Mouse (Mus musculus) forebrain, embryonic 10.5 days (tissue): ENCODE measurements around the gene Atp6v1g2. TPM values are rescaled to one million over a fixed set of nuclear protein-coding genes. Genes with fewer than 3 reads are reported as not detected.

Source experiments
- DNase-seq: peaks from one replicate; pipeline ENCODE4 v3.0.0-alpha.2; 2017; ENCODE audit warnings: low spot score; ENCODE audit errors: extremely low spot score
- H3K27ac ChIP-seq: fragments of 300-500 bp; sonication (generic); 2 replicates; pipeline ENCODE4 v1.5.1; 2016; ENCODE audit warnings: mild to moderate bottlenecking
- H3K27me3 ChIP-seq: fragments of 300-500 bp; sonication (generic); 2 replicates; pipeline ENCODE4 v1.6.1; 2016; ENCODE audit warnings: mild to moderate bottlenecking; ENCODE audit not compliant: poor library complexity, severe bottlenecking
- H3K36me3 ChIP-seq: fragments of 300-500 bp; sonication (generic); replicated peaks from 2 replicates; pipeline ENCODE4 v1.6.1; 2016; ENCODE audit warnings: mild to moderate bottlenecking, moderate library complexity
- H3K4me1 ChIP-seq: fragments of 300-500 bp; sonication (generic); 2 replicates; pipeline ENCODE4 v1.6.1; 2016
- H3K4me3 ChIP-seq: fragments of 300-500 bp; sonication (generic); 2 replicates; pipeline ENCODE4 v1.5.1; 2016; ENCODE audit warnings: mild to moderate bottlenecking, moderate library complexity
- H3K9me3 ChIP-seq: fragments of 300-500 bp; sonication (generic); 2 replicates; pipeline ENCODE4 v1.6.1; 2016; ENCODE audit warnings: mild to moderate bottlenecking, moderate library complexity
- WGBS: fragments of 180-500 bp; shearing (Covaris S2); methylation state at CpG from one replicate; pipeline ENCODE4 v1.1.7; 2016; 5-methylcytosine and 5-hydroxymethylcytosine counted together
- microRNA-seq: library from miRNA; unstranded; fragments of <30 nt; microRNA quantifications from one replicate; pipeline ENCODE4, GENCODE M21; 2017
- polyA plus RNA-seq: library from polyadenylated mRNA; unstranded; fragments of >200 nt; fragmentation: Nextera tagmentation; extraction: Ambion mirVana; gene quantifications from 2 replicates; pipeline ENCODE4 v1.2.1, GENCODE M21; 2016

The Atp6v1g2 gene
- polyA plus RNA-seq, 1 experiment from 2014 or later: 7.7 TPM

GRCm38 (mm10) chr17:35269653-35270347, 36.3 kb downstream of the Atp6v1g2 start:
- Histone ChIP-seq H3K27ac (no peak overlapping the region), H3K4me3 (no peak overlapping the region), H3K9me3 (no peaks in the 10 kb centered on the region), H3K36me3 (no peaks in the 10 kb centered on the region), H3K4me1 (no peaks in the 10 kb centered on the region), H3K27me3 (peaks cover 22% of the 10 kb centered on the region)
- DNase-seq: no peak
- WGBS: 33% methylated on average over 3 of the region's 3 CpGs

GRCm38 (mm10) chr17:35272249-35272648, 38.8 kb downstream of the Atp6v1g2 start:
- no peaks in the 10 kb centered on the region for H3K9me3 ChIP-seq
- peaks cover 21% of the 10 kb centered on the region for H3K27me3 ChIP-seq
- 70% methylated on average over 3 of the region's 3 CpGs for WGBS
- H3K27ac ChIP-seq: no peak overlapping the region
- H3K36me3 ChIP-seq: no peaks in the 10 kb centered on the region
- no peaks in the 10 kb centered on the region for H3K4me1 ChIP-seq
- no peak for DNase-seq
- no peak overlapping the region for H3K4me3 ChIP-seq

- WGBS: 8% methylated on average over 11 of the region's 11 CpGs
- peaks cover 21% of the 10 kb centered on the region for H3K27me3 ChIP-seq
- H3K36me3 ChIP-seq: no peaks in the 10 kb centered on the region
- no peak overlapping the region for H3K4me3 ChIP-seq
- no peak overlapping the region for H3K27ac ChIP-seq
- H3K4me1 ChIP-seq: no peaks in the 10 kb centered on the region
- DNase-seq: peak; percentile 82
- H3K9me3 ChIP-seq: no peaks in the 10 kb centered on the region
Measured at GRCm38 (mm10) chr17:35274770-35275169, 41.3 kb downstream of the Atp6v1g2 start.

- Histone ChIP-seq H3K4me1 (no peaks in the 10 kb centered on the region), H3K27ac (no peak overlapping the region), H3K4me3 (no peak overlapping the region), H3K36me3 (no peaks in the 10 kb centered on the region), H3K9me3 (no peaks in the 10 kb centered on the region), H3K27me3 (peaks cover 21% of the 10 kb centered on the region)
- DNase-seq: no peak
- WGBS: 28% methylated on average over 13 of the region's 13 CpGs
Measured at GRCm38 (mm10) chr17:35276304-35276864, 42.9 kb downstream of the Atp6v1g2 start.

GRCm38 (mm10) chr17:35278049-35278448, 44.6 kb downstream of the Atp6v1g2 start:
- H3K4me3 ChIP-seq: no peak overlapping the region
- no peaks in the 10 kb centered on the region for H3K36me3 ChIP-seq
- DNase-seq: no peak
- H3K4me1 ChIP-seq: no peaks in the 10 kb centered on the region
- WGBS: 90% methylated on average over 8 of the region's 8 CpGs
- H3K9me3 ChIP-seq: no peaks in the 10 kb centered on the region
- peaks cover 21% of the 10 kb centered on the region for H3K27me3 ChIP-seq
- H3K27ac ChIP-seq: no peak overlapping the region

GRCm38 (mm10) chr17:35278957-35279688, 45.7 kb downstream of the Atp6v1g2 start:
- DNase-seq: no peak
- WGBS: 87% methylated on average over 13 of the region's 13 CpGs
- Histone ChIP-seq H3K9me3 (no peaks in the 10 kb centered on the region), H3K27me3 (peaks cover 21% of the 10 kb centered on the region), H3K27ac (no peak overlapping the region), H3K4me1 (no peaks in the 10 kb centered on the region), H3K36me3 (no peaks in the 10 kb centered on the region), H3K4me3 (no peak overlapping the region)

GRCm38 (mm10) chr17:35280276-35280675, 46.8 kb downstream of the Atp6v1g2 start:
- 73% methylated on average over 3 of the region's 3 CpGs for WGBS
- Histone ChIP-seq H3K4me3 (no peak overlapping the region), H3K4me1 (no peaks in the 10 kb centered on the region), H3K9me3 (no peaks in the 10 kb centered on the region), H3K27me3 (peaks cover 17% of the 10 kb centered on the region), H3K27ac (no peak overlapping the region), H3K36me3 (no peaks in the 10 kb centered on the region)
- DNase-seq: no peak

- no peak for DNase-seq
- Histone ChIP-seq H3K36me3 (no peaks in the 10 kb centered on the region), H3K4me3 (no peak overlapping the region), H3K9me3 (no peaks in the 10 kb centered on the region), H3K27ac (no peak overlapping the region), H3K27me3 (no peaks in the 10 kb centered on the region), H3K4me1 (no peaks in the 10 kb centered on the region)
Measured at GRCm38 (mm10) chr17:35285431-35285830, 52.0 kb downstream of the Atp6v1g2 start.

Small RNA genes lying within 50 kb of the gene (microRNA-seq; reads per million reads assigned to microRNA genes)
- not detected for gene Mir6973a
- gene Mir6974: not detected
- 2.7 reads per million for gene Mir6975
- 0.90 reads per million for gene Mir8094

Other genes starting within 250 kb of the Atp6v1g2 start
- gene Vars, start 232.7 kb upstream of the Atp6v1g2 start, polyA plus RNA-seq: 229 and 234 TPM in 2 replicates
- 0.19 and 0.22 TPM in 2 replicates for gene Vwa7, start 217.1 kb upstream of the Atp6v1g2 start, polyA plus RNA-seq
- 3.0 and 4.1 TPM in 2 replicates for gene Sapcd1, start 205.6 kb upstream of the Atp6v1g2 start, polyA plus RNA-seq
- 4.3 and 5.1 TPM in 2 replicates for gene Msh5, start 186.9 kb upstream of the Atp6v1g2 start, polyA plus RNA-seq
- 174 and 179 TPM in 2 replicates for gene Clic1, start 183.7 kb upstream of the Atp6v1g2 start, polyA plus RNA-seq
- 414 and 441 TPM in 2 replicates for gene Ddah2, start 174.6 kb upstream of the Atp6v1g2 start, polyA plus RNA-seq
- 0.25 TPM in 1 of 2 replicates, not detected in the other for gene Ly6g6c, start 168.3 kb upstream of the Atp6v1g2 start, polyA plus RNA-seq
- 0.59 and 0.72 TPM in 2 replicates for gene Mpig6b, start 167.5 kb upstream of the Atp6v1g2 start, polyA plus RNA-seq
- gene Ly6g6e, start 156.8 kb upstream of the Atp6v1g2 start, polyA plus RNA-seq: 1.00 TPM in 1 of 2 replicates, not detected in the other
- 1.8 and 2.0 TPM in 2 replicates for gene Ly6g6d, start 155.6 kb upstream of the Atp6v1g2 start, polyA plus RNA-seq
- gene Ly6g6f, start 148.1 kb upstream of the Atp6v1g2 start, polyA plus RNA-seq: 0.46 and 0.69 TPM in 2 replicates
- 51.8 and 52.7 TPM in 2 replicates for gene Abhd16a, start 144.4 kb upstream of the Atp6v1g2 start, polyA plus RNA-seq
- not detected in 2 replicates for gene Ly6g5c, start 125.4 kb upstream of the Atp6v1g2 start, polyA plus RNA-seq
- 1.2 and 1.4 TPM in 2 replicates for gene Ly6g5b, start 118.2 kb upstream of the Atp6v1g2 start, polyA plus RNA-seq
- 33.9 and 42.2 TPM in 2 replicates for gene Gpank1, start 112.2 kb upstream of the Atp6v1g2 start, polyA plus RNA-seq
- 290 and 303 TPM in 2 replicates for gene Csnk2b, start 111.6 kb upstream of the Atp6v1g2 start, polyA plus RNA-seq
- 7.8 and 10.6 TPM in 2 replicates for gene D17H6S53E, start 107.3 kb upstream of the Atp6v1g2 start, polyA plus RNA-seq
- gene Apom, start 101.6 kb upstream of the Atp6v1g2 start, polyA plus RNA-seq: 0.74 and 0.97 TPM in 2 replicates
- 65.9 and 69.0 TPM in 2 replicates for gene Bag6, start 98.5 kb upstream of the Atp6v1g2 start, polyA plus RNA-seq
- 195 and 200 TPM in 2 replicates for gene Prrc2a, start 68.8 kb upstream of the Atp6v1g2 start, polyA plus RNA-seq
- 3.3 and 3.9 TPM in 2 replicates for gene Aif1, start 57.6 kb upstream of the Atp6v1g2 start, polyA plus RNA-seq
- gene Lst1, start 45.2 kb upstream of the Atp6v1g2 start, polyA plus RNA-seq: 3.3 and 4.7 TPM in 2 replicates
- 0.16 and 0.32 TPM in 2 replicates for gene Ltb, start 39.2 kb upstream of the Atp6v1g2 start, polyA plus RNA-seq
- 0.10 TPM in 1 of 2 replicates, not detected in the other for gene Tnf, start 31.7 kb upstream of the Atp6v1g2 start, polyA plus RNA-seq
- not detected in 2 replicates for gene Lta, start 28.3 kb upstream of the Atp6v1g2 start, polyA plus RNA-seq
- gene Gm16181, start 12.8 kb upstream of the Atp6v1g2 start, polyA plus RNA-seq: 0.53 TPM in 1 of 2 replicates, not detected in the other
- 10.0 and 11.5 TPM in 2 replicates for gene Nfkbil1, start 2.1 kb downstream of the Atp6v1g2 start, polyA plus RNA-seq
- gene Ddx39b, start 8.1 kb downstream of the Atp6v1g2 start, polyA plus RNA-seq: 757 and 759 TPM in 2 replicates
- 57.8 and 58.6 TPM in 2 replicates for gene H2-D1, start 29.1 kb downstream of the Atp6v1g2 start, polyA plus RNA-seq
- gene H2-Q1, start 86.7 kb downstream of the Atp6v1g2 start, polyA plus RNA-seq: not detected in 2 replicates
- gene H2-Q2, start 108.6 kb downstream of the Atp6v1g2 start, polyA plus RNA-seq: 0.26 and 0.35 TPM in 2 replicates
- 3.0 and 3.1 TPM in 2 replicates for gene H2-Q4, start 146.0 kb downstream of the Atp6v1g2 start, polyA plus RNA-seq
- 2.1 and 2.5 TPM in 2 replicates for gene H2-Q6, start 191.2 kb downstream of the Atp6v1g2 start, polyA plus RNA-seq
- gene H2-Q7, start 205.5 kb downstream of the Atp6v1g2 start, polyA plus RNA-seq: 18.5 and 19.8 TPM in 2 replicates
- gene H2-Q10, start 236.4 kb downstream of the Atp6v1g2 start, polyA plus RNA-seq: 0.36 and 0.37 TPM in 2 replicates